ENCODE assay signal across 22 mouse cellular contexts in the genomic region with DNA sequence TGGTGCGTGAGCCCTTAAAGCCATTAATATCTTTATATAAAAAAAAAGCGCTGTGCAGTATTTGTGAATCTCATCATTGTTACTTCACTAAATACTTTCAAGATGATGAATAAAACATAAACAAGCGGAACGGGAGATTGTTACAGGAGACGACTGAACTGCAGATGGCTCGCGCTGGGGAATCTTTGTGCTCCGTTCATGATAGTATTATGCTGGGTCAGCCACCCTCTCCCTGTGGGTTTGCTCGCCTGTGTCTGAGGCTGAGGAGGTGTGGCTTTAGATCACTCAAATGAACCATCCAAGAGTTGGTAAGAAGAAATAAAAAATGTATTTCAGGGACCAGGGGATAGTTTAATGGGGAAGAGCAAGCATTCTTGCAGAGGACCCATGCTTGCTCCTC.
DNase-seq lines count a peak whose midpoint lies in the region; ATAC-seq and TF ChIP-seq lines count a peak whose summit lies in the region.
"Had no signal": no experiment of that assay in that cellular context is flagged by ENCODE, and none has a peak within 500 bp of the region (broad histone marks: within the 10 kb centered on the region; RNA-seq: fewer than 3 reads in every experiment).

No protein-coding gene starts in this region.

- TF ChIP-seq CTCF in lung, embryonic 14.5 days (IDR thresholded peaks at IDR 0.05; ENCODE audit: low read depth), result no peak
- TF ChIP-seq CTCF in lung, adult 2 months (IDR thresholded peaks at IDR 0.05; ENCODE audit: insufficient read depth, low read length), result no peak
- TF ChIP-seq CTCF in midbrain, postnatal 0 days (IDR thresholded peaks at IDR 0.05), result no peak

- WGBS in hindbrain, embryonic 11.5 days, result 62% methylated on average over 9 of the region's 9 CpGs
- 28% methylated on average over 9 of the region's 9 CpGs for WGBS in hindbrain, embryonic 13.5 days
- WGBS in lung, embryonic 14.5 days, result 49% methylated on average over 9 of the region's 9 CpGs
- 74% methylated on average over 9 of the region's 9 CpGs for WGBS in lung, adult 2 months
- WGBS in midbrain, embryonic 13.5 days, result 28% methylated on average over 9 of the region's 9 CpGs
- WGBS in midbrain, embryonic 15.5 days, result 24% methylated on average over 9 of the region's 9 CpGs
- 24% methylated on average over 9 of the region's 9 CpGs for WGBS in midbrain, postnatal 0 days

- H3K27ac ChIP-seq in hindbrain, embryonic 11.5 days (ENCODE audit: low read depth, low read length), result 0 out of 2 replicates have a peak overlapping the region, but pooled peaks have one; percentile 47
- H3K27ac ChIP-seq in hindbrain, embryonic 13.5 days, result no peak overlapping the region
- H3K27ac ChIP-seq in lung, embryonic 14.5 days (ENCODE audit: low read depth), result no peak overlapping the region
- no peak overlapping the region for H3K27ac ChIP-seq in midbrain, embryonic 13.5 days
- no peak overlapping the region; the same call in 1 of the 2 replicates for H3K27ac ChIP-seq in midbrain, embryonic 15.5 days
- H3K27ac ChIP-seq in midbrain, postnatal 0 days (ENCODE audit: low read depth, low read length), result no peak overlapping the region
- H3K27ac ChIP-seq: embryonic facial prominence, embryonic 15.5 days; forebrain, embryonic 13.5 days; heart, embryonic 10.5 days had no signal

- H3K9me3 ChIP-seq in hindbrain, embryonic 11.5 days (ENCODE audit: control insufficient read depth, low read length), result no peaks in the 10 kb centered on the region
- H3K9me3 ChIP-seq in hindbrain, embryonic 13.5 days, result no peaks in the 10 kb centered on the region
- no peaks in the 10 kb centered on the region for H3K9me3 ChIP-seq in lung, embryonic 14.5 days (ENCODE audit: low read depth, low read length)
- no peaks in the 10 kb centered on the region for H3K9me3 ChIP-seq in midbrain, embryonic 13.5 days
- H3K9me3 ChIP-seq in midbrain, embryonic 15.5 days, result no peaks in the 10 kb centered on the region
- H3K9me3 ChIP-seq in midbrain, postnatal 0 days (ENCODE audit: low read length), result no peaks in the 10 kb centered on the region
- H3K9me3 ChIP-seq: embryonic facial prominence, embryonic 15.5 days; forebrain, embryonic 13.5 days; heart, embryonic 10.5 days had no signal

- H3K4me1 ChIP-seq in hindbrain, embryonic 11.5 days (replicated peaks; ENCODE audit: control insufficient read depth, insufficient read depth, low read length), result no peaks in the 10 kb centered on the region
- peaks cover 26% of the 10 kb centered on the region for H3K4me1 ChIP-seq in hindbrain, embryonic 13.5 days (replicated peaks)
- H3K4me1 ChIP-seq in lung, embryonic 14.5 days (ENCODE audit: insufficient read depth), result no peaks in the 10 kb centered on the region; the same call in 1 of the 2 replicates
- no peaks in the 10 kb centered on the region for H3K4me1 ChIP-seq in lung, adult 2 months (ENCODE audit: control insufficient read depth, insufficient read depth, low read length)
- peaks cover 28% of the 10 kb centered on the region for H3K4me1 ChIP-seq in midbrain, embryonic 13.5 days (replicated peaks)
- peaks cover 15% of the 10 kb centered on the region for H3K4me1 ChIP-seq in midbrain, embryonic 15.5 days
- H3K4me1 ChIP-seq in midbrain, postnatal 0 days (ENCODE audit: insufficient read depth, low read length), result 0 out of 2 replicates have a peak, but pooled peaks cover 4% of the 10 kb centered on the region
- H3K4me1 ChIP-seq: embryonic facial prominence, embryonic 15.5 days had no signal

- H3K9ac ChIP-seq in hindbrain, embryonic 11.5 days (ENCODE audit: low read depth, low read length), result no peak overlapping the region
- no peak overlapping the region for H3K9ac ChIP-seq in hindbrain, embryonic 13.5 days
- no peak overlapping the region for H3K9ac ChIP-seq in lung, embryonic 14.5 days
- H3K9ac ChIP-seq in midbrain, embryonic 13.5 days (replicated peaks), result no peak overlapping the region
- no peak overlapping the region for H3K9ac ChIP-seq in midbrain, embryonic 15.5 days
- H3K9ac ChIP-seq in midbrain, postnatal 0 days (replicated peaks; ENCODE audit: low read length, poor library complexity, severe bottlenecking), result no peak overlapping the region
- H3K9ac ChIP-seq: embryonic facial prominence, embryonic 15.5 days; forebrain, embryonic 13.5 days had no signal

- peak; percentile 75; the same call in 1 of the 2 replicates for ATAC-seq in hindbrain, embryonic 11.5 days (ENCODE audit: low FRiP score)
- no peak for ATAC-seq in hindbrain, embryonic 13.5 days (ENCODE audit: low FRiP score)
- no peak for ATAC-seq in lung, embryonic 14.5 days (ENCODE audit: insufficient read depth)
- peak; percentile 78; the same call in 1 of the 2 replicates for ATAC-seq in midbrain, embryonic 13.5 days
- no peak for ATAC-seq in midbrain, embryonic 15.5 days (replicated peaks)
- ATAC-seq in midbrain, postnatal 0 days (ENCODE audit: low FRiP score), result no peak
- ATAC-seq: forebrain, embryonic 13.5 days; inflammation-experienced regulatory T-cells, adult 6 months had no signal

- DNase-seq in hindbrain, embryonic 11.5 days (ENCODE audit: low spot score), result no peak
- peak; percentile 54 for DNase-seq in lung, embryonic 14.5 days
- DNase-seq in lung, adult 2 months, result no peak
- DNase-seq in midbrain, postnatal 0 days (ENCODE audit: low spot score), result peak; percentile 29
- no peak for DNase-seq in cerebellum, adult 9-11 months
- DNase-seq: adrenal gland, adult 2 months; adrenal gland, postnatal 25 days; cerebellum, adult 2 months; cerebellum, postnatal 14 days; embryo, embryonic 11 days; gastrocnemius, postnatal 10 days; heart, adult 18-20 months; heart, postnatal 10 days; heart, postnatal 4 days had no signal

- no peak overlapping the region for H3K4me3 ChIP-seq in hindbrain, embryonic 11.5 days (ENCODE audit: low read depth, low read length)
- no peak overlapping the region for H3K4me3 ChIP-seq in hindbrain, embryonic 13.5 days
- no peak overlapping the region for H3K4me3 ChIP-seq in lung, embryonic 14.5 days (ENCODE audit: low read depth, low read length)
- no peak overlapping the region for H3K4me3 ChIP-seq in lung, adult 2 months (replicated peaks; ENCODE audit: extremely low read depth, low read depth, low read length)
- H3K4me3 ChIP-seq in midbrain, embryonic 13.5 days (replicated peaks), result no peak overlapping the region
- no peak overlapping the region for H3K4me3 ChIP-seq in midbrain, embryonic 15.5 days
- no peak overlapping the region for H3K4me3 ChIP-seq in midbrain, postnatal 0 days (ENCODE audit: low read depth, low read length)
- H3K4me3 ChIP-seq: embryonic facial prominence, embryonic 15.5 days; erythroblast, embryonic 14.5 days; forebrain, embryonic 13.5 days; heart, embryonic 10.5 days had no signal

- H3K4me2 ChIP-seq in hindbrain, embryonic 11.5 days (replicated peaks; ENCODE audit: low read depth, low read length), result no peak overlapping the region
- H3K4me2 ChIP-seq in hindbrain, embryonic 13.5 days, result no peak overlapping the region
- no peak overlapping the region for H3K4me2 ChIP-seq in lung, embryonic 14.5 days
- H3K4me2 ChIP-seq in midbrain, embryonic 13.5 days (replicated peaks), result no peak overlapping the region
- H3K4me2 ChIP-seq in midbrain, embryonic 15.5 days, result no peak overlapping the region
- no peak overlapping the region for H3K4me2 ChIP-seq in midbrain, postnatal 0 days (ENCODE audit: low read depth, low read length, poor library complexity, severe bottlenecking)
- H3K4me2 ChIP-seq: embryonic facial prominence, embryonic 15.5 days; forebrain, embryonic 13.5 days had no signal

- no peaks in the 10 kb centered on the region for H3K27me3 ChIP-seq in hindbrain, embryonic 11.5 days (ENCODE audit: control insufficient read depth, insufficient read depth, low read length)
- 0 out of 2 replicates have a peak, but pooled peaks cover 5% of the 10 kb centered on the region for H3K27me3 ChIP-seq in hindbrain, embryonic 13.5 days
- no peaks in the 10 kb centered on the region for H3K27me3 ChIP-seq in lung, embryonic 14.5 days (ENCODE audit: insufficient read depth, low read length)
- H3K27me3 ChIP-seq in midbrain, embryonic 13.5 days, result peaks cover 15% of the 10 kb centered on the region
- H3K27me3 ChIP-seq in midbrain, embryonic 15.5 days (replicated peaks), result no peaks in the 10 kb centered on the region
- no peaks in the 10 kb centered on the region for H3K27me3 ChIP-seq in midbrain, postnatal 0 days (ENCODE audit: insufficient read depth, low read length)
- H3K27me3 ChIP-seq: embryonic facial prominence, embryonic 15.5 days; forebrain, embryonic 13.5 days had no signal

- H3K36me3 ChIP-seq in hindbrain, embryonic 11.5 days (ENCODE audit: control insufficient read depth, insufficient read depth, low read length), result no peaks in the 10 kb centered on the region
- H3K36me3 ChIP-seq in hindbrain, embryonic 13.5 days, result no peaks in the 10 kb centered on the region
- no peaks in the 10 kb centered on the region for H3K36me3 ChIP-seq in lung, embryonic 14.5 days (ENCODE audit: insufficient read depth)
- H3K36me3 ChIP-seq in midbrain, embryonic 13.5 days, result no peaks in the 10 kb centered on the region
- H3K36me3 ChIP-seq in midbrain, embryonic 15.5 days (replicated peaks), result no peaks in the 10 kb centered on the region
- no peaks in the 10 kb centered on the region for H3K36me3 ChIP-seq in midbrain, postnatal 0 days (ENCODE audit: insufficient read depth, low read length)
- H3K36me3 ChIP-seq: embryonic facial prominence, embryonic 15.5 days; heart, embryonic 10.5 days had no signal

- no peak for TF ChIP-seq POLR2A in lung, adult 2 months (IDR thresholded peaks at IDR 0.05; ENCODE audit: borderline replicate concordance, extremely low read depth, low read depth, low read length)

Comparison
In these comparisons a context has a peak if more than half of its experiments do, and no peak if none do; other contexts are left out.
1. ATAC-seq: peak in hindbrain, embryonic 11.5 days (single experiment) and midbrain, embryonic 13.5 days (single experiment); none in hindbrain, embryonic 13.5 days (single experiment), lung, embryonic 14.5 days (single experiment), midbrain, embryonic 15.5 days (single experiment) and midbrain, postnatal 0 days (single experiment).
2. DNase-seq: peak in lung, embryonic 14.5 days (single experiment) and midbrain, postnatal 0 days (single experiment); none in hindbrain, embryonic 11.5 days (single experiment), lung, adult 2 months (single experiment) and cerebellum, adult 9-11 months (single experiment).